Mouse (Mus musculus): Measurements from ENCODE around the gene Stx11.

Stx11 gene

DNA sequence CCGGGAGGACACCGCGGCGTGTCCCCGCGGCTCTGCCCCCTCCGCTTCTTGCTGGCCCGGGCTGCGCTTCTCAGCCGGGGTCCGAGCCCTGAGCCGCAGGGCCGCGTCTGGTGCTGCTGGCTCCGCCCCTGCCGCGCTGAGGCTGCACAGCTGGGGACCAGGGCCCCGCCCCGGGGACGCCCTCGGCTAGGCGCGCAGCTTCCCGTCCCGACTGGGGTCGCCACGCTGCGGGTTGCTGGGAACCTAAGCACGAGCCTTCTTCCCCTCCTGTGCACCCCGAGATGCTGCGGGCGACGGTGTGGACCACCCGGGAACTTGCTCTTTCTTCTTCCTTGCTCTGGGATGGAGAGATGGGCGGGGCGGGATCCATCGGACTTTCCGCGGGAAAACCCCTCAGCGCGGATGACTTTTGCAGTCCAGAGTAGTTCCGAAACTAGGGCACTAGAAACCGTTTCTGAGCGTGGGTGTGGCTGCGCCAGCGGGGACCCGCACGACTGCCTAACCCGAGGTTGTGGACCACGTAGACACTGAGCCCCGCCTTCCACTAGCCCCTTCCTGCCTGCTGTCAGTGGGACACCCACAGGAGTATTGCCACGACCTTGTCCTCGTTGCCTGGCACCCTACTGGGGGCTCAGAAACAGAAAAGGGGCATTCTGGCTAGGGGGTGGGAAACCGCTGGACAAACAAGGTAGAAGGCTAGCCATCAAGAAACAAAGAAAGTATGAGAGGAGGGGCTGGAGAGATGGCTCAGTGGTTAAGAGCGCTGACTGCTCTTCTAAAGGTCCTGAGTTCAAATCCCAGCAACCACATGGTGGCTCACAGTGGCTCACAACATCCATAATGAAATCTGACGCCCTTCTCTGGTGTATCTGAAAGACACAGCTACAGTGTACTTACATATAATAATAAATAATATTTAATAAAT lies at the start of gene Stx11:
Stx11 (minus strand) TSS at position 148 of the 925 bp plus-strand sequence.
- DNase-seq = peak; percentile 80 to 86

- DNase-seq = no peak
Observed at GRCm38 (mm10) chr10:13008737-13009121, 44.6 kb upstream of the Stx11 start.

DNA sequence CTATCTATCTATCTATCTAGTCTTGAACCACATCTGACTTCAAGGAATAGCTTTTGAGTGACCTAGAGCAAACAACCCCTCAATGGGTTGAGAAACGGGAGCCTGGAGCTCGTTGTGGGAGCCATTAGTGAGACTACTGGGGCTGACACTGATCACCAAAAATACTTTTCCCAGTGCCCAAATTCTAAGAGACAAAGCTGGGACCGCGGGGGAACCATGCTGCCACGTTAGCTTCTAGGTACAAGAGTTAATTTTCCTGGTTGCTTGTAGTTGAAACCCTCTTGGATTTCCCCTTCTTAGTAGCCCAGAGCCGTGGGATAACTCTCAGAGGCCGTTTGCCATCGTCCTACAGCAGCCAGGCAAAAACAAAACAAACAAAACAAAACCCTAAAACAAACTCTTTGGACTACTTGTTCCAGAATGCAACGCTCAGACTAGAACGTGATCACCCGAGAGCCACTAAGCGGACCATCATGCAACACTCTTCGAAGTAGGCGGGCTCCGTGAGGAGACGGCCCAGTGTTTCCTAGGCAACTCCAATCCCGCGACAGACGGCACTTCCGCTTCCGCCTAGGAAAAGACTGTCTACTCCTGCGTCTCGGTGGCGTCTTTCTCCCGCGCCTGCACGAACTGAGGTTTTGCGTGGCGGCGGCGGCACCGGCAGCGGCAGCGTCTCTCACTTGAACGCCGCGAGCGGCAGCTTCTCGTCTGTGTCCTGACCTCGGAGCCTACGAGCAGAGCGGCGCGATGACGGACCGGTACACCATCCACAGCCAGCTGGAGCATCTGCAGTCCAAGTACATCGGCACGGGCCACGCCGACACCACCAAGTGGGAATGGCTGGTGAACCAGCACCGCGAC lies 44.0 kb upstream of the Stx11 start:
- peak; percentile 94 to 96 for DNase-seq

GRCm38 (mm10) chr10:13005043-13005442 lies 40.9 kb upstream of the Stx11 start, which contains the start of gene Sf3b5:
Gene Sf3b5, plus strand, starts transcription at chr10:13005343.
- DNase-seq = no peak

DNA sequence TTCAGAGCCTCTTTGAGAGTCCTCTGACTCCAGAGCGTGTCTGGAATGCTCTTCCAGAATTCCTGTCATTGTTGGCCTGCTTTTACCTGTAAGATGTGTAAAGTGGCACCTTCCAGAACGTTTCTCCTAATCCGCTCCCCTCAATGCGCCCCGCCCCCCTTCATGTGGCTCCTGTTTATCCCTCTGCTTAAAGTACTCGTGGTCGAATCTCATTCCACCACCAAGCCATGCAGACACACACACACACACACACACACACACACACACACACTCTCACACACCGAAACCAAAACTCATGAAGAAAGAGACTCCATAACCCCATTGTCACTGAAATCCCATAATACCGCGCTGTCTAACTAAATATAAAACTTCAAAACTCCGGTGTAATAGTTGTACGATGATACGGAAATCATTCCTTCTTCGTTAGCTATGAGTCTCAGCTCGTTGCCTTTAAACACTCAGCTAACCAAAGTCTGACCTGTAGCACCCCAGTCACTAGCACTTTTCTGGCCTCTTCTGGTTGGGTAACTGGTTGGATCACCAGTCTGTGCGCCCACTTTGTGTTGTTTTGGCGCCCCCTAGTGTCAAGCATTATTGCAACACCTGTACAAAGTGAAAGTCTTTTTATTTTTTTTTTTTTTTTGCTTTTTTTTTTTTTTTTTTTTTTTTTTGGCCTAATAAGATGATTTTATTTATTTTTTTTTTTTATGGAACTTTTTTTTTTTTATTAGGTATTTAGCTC lies 32.8 kb upstream of the Stx11 start:
- DNase-seq = peak; percentile 90 to 91

GRCm38 (mm10) chr10:12993411-12994039 lies 29.4 kb upstream of the Stx11 start:
- no peak for DNase-seq

DNA sequence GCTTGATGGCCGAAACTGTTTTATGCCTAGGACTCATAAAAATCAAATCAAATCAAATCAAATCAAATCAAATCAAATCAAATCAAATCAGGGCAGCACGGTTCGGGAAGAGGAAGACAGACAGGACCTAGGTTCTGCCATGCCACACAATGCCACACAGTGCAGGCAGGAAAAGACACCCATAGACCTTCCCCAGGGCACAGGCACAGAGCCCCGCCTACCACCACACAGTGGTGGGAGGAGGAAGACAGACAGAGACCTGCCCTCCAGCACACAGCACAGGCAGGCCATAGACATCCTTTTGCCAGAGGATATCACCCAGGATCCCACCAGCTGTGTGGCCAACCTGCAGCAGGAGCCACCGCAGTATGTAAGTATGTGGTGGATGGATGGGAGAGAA lies 27.9 kb upstream of the Stx11 start:
- no peak for DNase-seq

DNA sequence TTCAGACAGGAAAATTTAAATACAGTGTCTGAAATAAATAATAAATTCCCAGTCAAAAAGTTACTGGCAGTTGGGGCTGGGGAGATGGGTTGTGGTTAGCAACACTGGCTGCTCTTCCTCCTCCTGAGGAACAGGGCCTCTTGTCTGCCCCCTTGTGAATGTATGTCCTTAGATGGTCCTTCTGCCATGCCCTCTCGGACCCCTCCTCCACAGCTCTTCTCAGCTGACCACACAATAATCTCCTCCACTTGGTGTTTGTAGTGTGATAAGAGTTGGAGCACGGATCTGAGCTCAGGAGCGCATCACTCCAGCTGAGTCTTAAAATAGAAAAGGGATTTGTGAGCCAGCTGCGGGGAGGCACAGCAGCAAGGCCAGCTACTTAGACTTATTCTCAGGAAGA lies 22.8 kb upstream of the Stx11 start:
- DNase-seq = no peak

GRCm38 (mm10) chr10:12986485-12986884 lies 22.4 kb upstream of the Stx11 start:
- DNase-seq = no peak

GRCm38 (mm10) chr10:12985028-12985427 lies 20.9 kb upstream of the Stx11 start:
- DNase-seq = no peak

- DNase-seq = no peak
Observed at GRCm38 (mm10) chr10:12983516-12983915, 19.4 kb upstream of the Stx11 start.

GRCm38 (mm10) chr10:12981071-12981470 lies 17.0 kb upstream of the Stx11 start:
- no peak for DNase-seq

- no peak for DNase-seq
Observed at GRCm38 (mm10) chr10:12977787-12978212, 13.7 kb upstream of the Stx11 start.

DNA sequence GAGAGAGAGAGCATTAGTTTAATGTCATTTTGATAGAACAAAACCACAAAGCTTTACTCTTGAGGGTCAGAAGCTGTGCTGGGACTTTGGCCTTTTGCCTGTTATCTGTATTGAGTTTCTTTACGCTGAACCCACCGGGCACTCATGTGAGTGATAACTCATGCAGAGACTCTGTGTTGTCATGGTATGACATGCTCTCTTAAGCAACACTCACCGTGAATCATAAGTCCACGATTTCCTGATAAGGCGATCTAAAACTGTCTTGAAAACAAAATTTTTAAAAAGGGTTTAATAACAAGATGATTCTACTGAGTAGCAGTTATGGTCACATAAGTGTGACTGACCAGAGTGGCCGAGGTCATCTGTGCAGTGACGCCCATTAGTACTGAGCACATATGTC lies 12.5 kb upstream of the Stx11 start:
- DNase-seq = no peak

DNA sequence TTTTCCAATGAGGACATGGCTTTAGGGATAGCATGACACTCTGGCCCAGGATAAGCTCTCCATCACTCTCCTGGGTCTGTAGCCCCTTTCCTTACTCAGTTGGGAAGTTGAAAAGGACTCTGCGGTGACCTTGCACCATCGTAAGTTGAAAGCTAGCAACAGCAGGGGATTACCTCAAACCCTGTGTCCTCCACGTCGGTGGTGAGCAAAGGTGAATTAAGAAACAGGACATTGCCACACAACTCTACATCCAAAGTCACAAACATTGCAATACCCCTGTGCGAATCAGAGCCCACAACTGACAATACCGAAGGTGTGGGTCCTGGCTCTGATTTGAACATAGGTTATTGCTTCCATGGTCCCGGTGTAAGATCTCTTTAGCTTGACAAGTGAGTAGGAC lies 11.9 kb upstream of the Stx11 start:
- DNase-seq = no peak

DNA sequence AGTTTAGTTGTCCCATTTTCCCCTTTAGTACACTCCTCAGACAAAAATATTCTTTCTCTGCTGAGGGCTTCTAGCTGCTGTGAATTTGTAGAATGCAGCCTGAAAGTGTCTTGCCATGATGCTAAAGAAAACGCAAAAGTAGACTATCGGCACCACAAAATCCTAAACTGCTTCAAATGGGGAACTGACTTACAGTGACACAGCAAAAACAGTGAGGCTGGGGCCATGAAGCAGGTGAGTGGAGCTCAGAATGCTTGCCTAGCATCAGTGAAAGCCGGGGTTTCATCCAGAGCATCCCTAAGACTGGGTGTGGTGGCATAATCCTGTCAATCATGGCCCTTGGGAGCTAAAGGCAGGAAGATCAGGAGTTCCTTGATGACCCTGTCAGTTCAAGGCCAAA lies 11.4 kb upstream of the Stx11 start:
- no peak for DNase-seq

- DNase-seq = no peak
Observed at GRCm38 (mm10) chr10:12974572-12974971, 10.5 kb upstream of the Stx11 start.

- no peak for DNase-seq
Observed at GRCm38 (mm10) chr10:12965669-12966180, 1.6 kb upstream of the Stx11 start.

DNA sequence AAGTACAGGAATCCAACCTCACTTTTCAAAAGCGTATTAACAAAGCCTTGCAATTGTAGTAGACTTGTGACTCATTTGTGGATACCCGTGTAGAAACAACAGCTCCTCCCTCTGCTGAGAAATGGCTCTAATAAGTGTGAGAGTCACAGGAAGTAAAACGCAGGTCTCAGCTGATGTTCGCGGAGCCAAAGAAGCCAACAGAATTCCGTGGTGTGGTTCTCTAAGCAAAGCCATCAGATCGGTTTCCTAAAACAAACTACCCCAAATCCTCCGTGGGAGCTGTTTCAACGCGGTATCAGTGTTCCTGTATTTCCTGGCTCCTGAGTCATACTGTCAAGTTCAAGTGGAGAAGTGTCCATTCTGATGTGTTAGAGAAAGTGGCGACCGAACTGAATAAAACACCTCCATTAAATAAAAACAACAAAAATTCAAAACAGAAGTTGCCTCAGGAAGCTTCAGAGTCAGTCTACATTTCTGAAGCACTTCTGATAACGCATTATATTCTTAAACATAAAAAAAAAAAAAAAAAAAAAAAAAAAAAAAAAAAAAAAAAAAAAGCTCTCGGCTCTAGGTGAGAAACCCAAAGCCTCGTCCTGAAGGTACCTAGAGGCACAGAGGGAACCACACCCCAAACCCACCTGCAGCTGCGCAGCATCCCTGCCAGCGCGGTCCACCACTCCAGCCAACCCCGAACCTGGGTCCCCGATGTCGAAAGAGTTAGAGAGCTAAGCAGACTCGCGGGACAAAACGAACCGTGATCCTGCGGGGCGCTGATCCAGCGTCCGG lies 543 bp downstream of the Stx11 start:
- DNase-seq = peak in 1 of 2 experiments; percentile 24

- no peak for DNase-seq
Observed at GRCm38 (mm10) chr10:12962238-12962637, 1.9 kb downstream of the Stx11 start.

- DNase-seq = no peak
Observed at GRCm38 (mm10) chr10:12961546-12961945, 2.6 kb downstream of the Stx11 start.
